Mouse (Mus musculus): ENCODE data around the gene Rab25. TPM values are rescaled to one million over a fixed set of nuclear protein-coding genes. Genes with fewer than 3 reads are reported as not detected.

The Rab25 gene
- total and polyA plus RNA-seq, 3 experiments, result 0.67 to 1.6 TPM; not detected in 1

DNA sequence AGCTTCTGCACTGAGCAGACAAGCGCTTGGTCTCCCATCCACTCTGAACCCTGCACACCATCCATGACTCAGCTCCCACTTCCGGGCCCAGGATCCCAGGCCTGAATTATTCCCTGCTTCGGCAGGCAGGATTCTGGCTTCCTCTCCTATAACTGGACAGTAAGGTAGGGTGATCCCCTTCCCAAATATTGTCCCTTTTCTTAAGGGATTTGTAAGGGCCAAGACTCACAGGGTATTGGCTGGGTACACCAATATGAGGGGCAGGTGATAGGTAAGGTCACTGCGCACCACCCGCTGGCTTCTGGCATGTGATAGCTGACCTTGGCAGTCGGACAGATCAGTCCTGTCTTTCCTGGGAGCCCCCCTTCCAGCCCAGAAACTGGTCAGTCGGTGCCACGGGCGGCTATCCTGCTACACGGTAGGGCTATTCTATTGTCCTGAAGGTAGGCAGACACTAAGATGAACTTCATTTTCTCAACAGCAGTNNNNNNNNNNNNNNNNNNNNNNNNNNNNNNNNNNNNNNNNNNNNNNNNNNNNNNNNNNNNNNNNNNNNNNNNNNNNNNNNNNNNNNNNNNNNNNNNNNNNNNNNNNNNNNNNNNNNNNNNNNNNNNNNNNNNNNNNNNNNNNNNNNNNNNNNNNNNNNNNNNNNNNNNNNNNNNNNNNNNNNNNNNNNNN is 52.2 kb downstream of the Rab25 start:
- no peak for TF ChIP-seq GATA1 (IDR thresholded peaks at IDR 0.05; ENCODE audit: borderline replicate concordance, low read length)
- no peak for TF ChIP-seq POLR2AphosphoS5 (IDR thresholded peaks at IDR 0.05; ENCODE audit: insufficient replicate concordance, low read depth, low read length)
- no peak for TF ChIP-seq GATA2 (IDR thresholded peaks at IDR 0.05; ENCODE audit: borderline replicate concordance, low read depth, low read length)
- no peak for TF ChIP-seq TAL1 (conservative IDR thresholded peaks at IDR 0.05; ENCODE audit: low read depth, low read length)
- TF ChIP-seq CTCF (IDR thresholded peaks at IDR 0.05; ENCODE audit: low read depth, low read length), result no peak
- DNase-seq (ENCODE audit: low spot score) (no peak), ATAC-seq (ENCODE audit: extremely low read depth, insufficient number of reproducible peaks, low FRiP score, poor library complexity, severe bottlenecking) (no peak)
- Histone ChIP-seq H3K27me3 (ENCODE audit: insufficient read depth, low read length) (no peaks in the 10 kb centered on the region), H3K9me3 (replicated peaks) (no peaks in the 10 kb centered on the region), H3K36me3 (replicated peaks) (peaks cover 72% of the 10 kb centered on the region), H3K4me1 (ENCODE audit: insufficient read depth, low read depth, low read length) (peaks cover 85% of the 10 kb centered on the region), H3K4me3 (ENCODE audit: low read depth, low read length) (no peak overlapping the region; the same call in 1 of the 2 replicates)

DNA sequence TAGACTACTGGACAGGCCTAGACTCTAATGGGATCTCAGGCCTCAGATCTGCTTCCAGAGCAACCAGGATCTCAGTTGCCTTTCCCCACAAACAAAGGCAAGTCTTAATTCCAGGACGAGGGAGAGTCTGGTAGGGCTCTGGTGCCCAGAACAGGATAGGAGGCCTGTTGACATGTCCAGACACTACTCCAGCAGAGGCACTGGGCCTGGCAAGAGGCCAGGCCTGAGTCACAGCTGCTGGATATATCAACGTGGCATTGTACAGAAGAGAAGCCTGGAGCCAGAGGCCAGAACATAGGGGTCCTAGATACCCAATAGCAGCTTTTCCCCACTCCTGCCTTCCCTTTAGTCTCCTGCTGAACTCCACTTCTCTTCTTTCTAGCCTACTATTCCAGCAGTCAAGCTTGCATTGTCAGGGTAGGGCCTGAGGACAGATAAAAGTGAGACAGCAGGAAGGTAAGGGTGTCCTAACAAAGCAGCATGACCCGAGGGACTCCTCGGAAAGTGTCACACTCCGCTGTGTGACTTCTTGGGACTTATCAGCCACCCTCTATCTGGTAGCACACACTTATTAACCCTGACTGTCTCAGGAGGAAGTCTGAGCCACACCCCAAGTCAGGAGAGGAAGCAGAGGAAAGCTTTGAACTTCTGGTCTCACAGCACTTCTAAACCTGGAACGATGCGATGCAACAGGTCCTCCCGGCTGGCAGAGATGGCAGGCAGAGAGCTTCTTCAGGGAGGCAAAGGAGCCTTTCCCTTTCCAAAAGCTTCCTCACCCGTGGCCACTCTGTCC is 53.1 kb downstream of the Rab25 start:
- no peak for DNase-seq (ENCODE audit: low spot score)
- H3K9me3 ChIP-seq (replicated peaks), result no peaks in the 10 kb centered on the region
- no peaks in the 10 kb centered on the region for H3K27me3 ChIP-seq (ENCODE audit: insufficient read depth, low read length)
- peaks cover 85% of the 10 kb centered on the region for H3K4me1 ChIP-seq (ENCODE audit: insufficient read depth, low read depth, low read length)
- TF ChIP-seq GATA1 (IDR thresholded peaks at IDR 0.05; ENCODE audit: borderline replicate concordance, low read length) (no peak), TAL1 (conservative IDR thresholded peaks at IDR 0.05; ENCODE audit: low read depth, low read length) (no peak), GATA2 (IDR thresholded peaks at IDR 0.05; ENCODE audit: borderline replicate concordance, low read depth, low read length) (no peak), POLR2AphosphoS5 (IDR thresholded peaks at IDR 0.05; ENCODE audit: insufficient replicate concordance, low read depth, low read length) (no peak), CTCF (IDR thresholded peaks at IDR 0.05; ENCODE audit: low read depth, low read length) (no peak)
- ATAC-seq (ENCODE audit: extremely low read depth, insufficient number of reproducible peaks, low FRiP score, poor library complexity, severe bottlenecking), result no peak
- H3K36me3 ChIP-seq (replicated peaks), result peaks cover 71% of the 10 kb centered on the region
- H3K4me3 ChIP-seq (ENCODE audit: low read depth, low read length), result peak overlapping the region; percentile 51; the same call in 1 of the 2 replicates

GRCm38 (mm10) chr3:88493706-88494582 is 54.2 kb downstream of the Rab25 start:
- Histone ChIP-seq H3K4me1 (ENCODE audit: insufficient read depth, low read depth, low read length) (peaks cover 87% of the 10 kb centered on the region), H3K36me3 (replicated peaks) (peaks cover 69% of the 10 kb centered on the region), H3K27me3 (ENCODE audit: insufficient read depth, low read length) (no peaks in the 10 kb centered on the region), H3K9me3 (replicated peaks) (no peaks in the 10 kb centered on the region), H3K4me3 (ENCODE audit: low read depth, low read length) (peak overlapping the region; percentile 30; the same call in 1 of the 2 replicates)
- TF ChIP-seq CTCF (IDR thresholded peaks at IDR 0.05; ENCODE audit: low read depth, low read length) (no peak), GATA1 (IDR thresholded peaks at IDR 0.05; ENCODE audit: borderline replicate concordance, low read length) (no peak), GATA2 (IDR thresholded peaks at IDR 0.05; ENCODE audit: borderline replicate concordance, low read depth, low read length) (no peak), POLR2AphosphoS5 (IDR thresholded peaks at IDR 0.05; ENCODE audit: insufficient replicate concordance, low read depth, low read length) (no peak), TAL1 (conservative IDR thresholded peaks at IDR 0.05; ENCODE audit: low read depth, low read length) (no peak)
- ATAC-seq (ENCODE audit: extremely low read depth, insufficient number of reproducible peaks, low FRiP score, poor library complexity, severe bottlenecking) (no peak), DNase-seq (ENCODE audit: low spot score) (no peak)

Other genes with a start within 250 kb of the Rab25 start
- 119 and 123 TPM in 2 replicates for gene Glmp, start 223.3 kb downstream of the Rab25 start, total RNA-seq (2014; fragmentation: Nextera tagmentation)
- gene Glmp, start 223.3 kb downstream of the Rab25 start, total RNA-seq (2017), result 65.7 and 89.1 TPM in 2 replicates
- 31.4 and 67.5 TPM in 2 replicates for gene Glmp, start 223.3 kb downstream of the Rab25 start, polyA plus RNA-seq (2012)
- gene Tmem79, start 212.2 kb downstream of the Rab25 start, total RNA-seq (2014; fragmentation: Nextera tagmentation), result 3.8 and 8.1 TPM in 2 replicates
- 1.1 and 1.6 TPM in 2 replicates for gene Tmem79, start 212.2 kb downstream of the Rab25 start, total RNA-seq (2017)
- 1.3 and 2.7 TPM in 2 replicates for gene Tmem79, start 212.2 kb downstream of the Rab25 start, polyA plus RNA-seq (2012)
- gene Smg5, start 212.0 kb downstream of the Rab25 start, total RNA-seq (2014; fragmentation: Nextera tagmentation), result 47.5 and 59.3 TPM in 2 replicates
- gene Smg5, start 212.0 kb downstream of the Rab25 start, total RNA-seq (2017), result 53.9 and 57.6 TPM in 2 replicates
- 56.8 and 78.5 TPM in 2 replicates for gene Smg5, start 212.0 kb downstream of the Rab25 start, polyA plus RNA-seq (2012)
- not detected in 2 replicates for gene Paqr6, start 183.7 kb downstream of the Rab25 start, total RNA-seq (2014; fragmentation: Nextera tagmentation)
- 0.12 and 0.38 TPM in 2 replicates for gene Paqr6, start 183.7 kb downstream of the Rab25 start, total RNA-seq (2017)
- gene Paqr6, start 183.7 kb downstream of the Rab25 start, polyA plus RNA-seq (2012), result not detected in 2 replicates
- gene Bglap3, start 175.6 kb downstream of the Rab25 start, total RNA-seq (2014; fragmentation: Nextera tagmentation), result not detected in 2 replicates
- gene Bglap3, start 175.6 kb downstream of the Rab25 start, total RNA-seq (2017), result 0.16 and 0.17 TPM in 2 replicates
- not detected in 2 replicates for gene Bglap3, start 175.6 kb downstream of the Rab25 start, polyA plus RNA-seq (2012)
- not detected in 2 replicates for gene Bglap2, start 169.6 kb downstream of the Rab25 start, total RNA-seq (2014; fragmentation: Nextera tagmentation)
- not detected in 2 replicates for gene Bglap2, start 169.6 kb downstream of the Rab25 start, total RNA-seq (2017)
- gene Bglap2, start 169.6 kb downstream of the Rab25 start, polyA plus RNA-seq (2012), result not detected in 2 replicates
- not detected in 2 replicates for gene Bglap, start 163.8 kb downstream of the Rab25 start, total RNA-seq (2014; fragmentation: Nextera tagmentation)
- gene Bglap, start 163.8 kb downstream of the Rab25 start, total RNA-seq (2017), result not detected in 2 replicates
- gene Bglap, start 163.8 kb downstream of the Rab25 start, polyA plus RNA-seq (2012), result not detected in 2 replicates
- gene Pmf1, start 138.0 kb downstream of the Rab25 start, total RNA-seq (2014; fragmentation: Nextera tagmentation), result 273 and 301 TPM in 2 replicates
- gene Pmf1, start 138.0 kb downstream of the Rab25 start, total RNA-seq (2017), result 110 and 117 TPM in 2 replicates
- 254 and 283 TPM in 2 replicates for gene Pmf1, start 138.0 kb downstream of the Rab25 start, polyA plus RNA-seq (2012)
- 62.0 and 62.3 TPM in 2 replicates for gene Slc25a44, start 123.2 kb downstream of the Rab25 start, total RNA-seq (2014; fragmentation: Nextera tagmentation)
- gene Slc25a44, start 123.2 kb downstream of the Rab25 start, total RNA-seq (2017), result 50.3 and 50.9 TPM in 2 replicates
- gene Slc25a44, start 123.2 kb downstream of the Rab25 start, polyA plus RNA-seq (2012), result 17.4 and 23.0 TPM in 2 replicates
- gene Sema4a, start 87.1 kb downstream of the Rab25 start, total RNA-seq (2014; fragmentation: Nextera tagmentation), result 1.1 TPM in 1 of 2 replicates, not detected in the other
- 0.23 and 0.66 TPM in 2 replicates for gene Sema4a, start 87.1 kb downstream of the Rab25 start, total RNA-seq (2017)
- 1.3 and 1.7 TPM in 2 replicates for gene Sema4a, start 87.1 kb downstream of the Rab25 start, polyA plus RNA-seq (2012)
- gene Lmna, start 38.3 kb downstream of the Rab25 start, total RNA-seq (2014; fragmentation: Nextera tagmentation), result 69.3 and 72.1 TPM in 2 replicates
- 96.4 and 98.2 TPM in 2 replicates for gene Lmna, start 38.3 kb downstream of the Rab25 start, total RNA-seq (2017)
- gene Lmna, start 38.3 kb downstream of the Rab25 start, polyA plus RNA-seq (2012), result 336 and 381 TPM in 2 replicates
- gene Mex3a, start 15.9 kb downstream of the Rab25 start, total RNA-seq (2014; fragmentation: Nextera tagmentation), result 6.2 and 8.2 TPM in 2 replicates
- 1.7 and 2.0 TPM in 2 replicates for gene Mex3a, start 15.9 kb downstream of the Rab25 start, total RNA-seq (2017)
- 9.0 and 9.6 TPM in 2 replicates for gene Mex3a, start 15.9 kb downstream of the Rab25 start, polyA plus RNA-seq (2012)
- 44.7 and 64.5 TPM in 2 replicates for gene Lamtor2, start 4.8 kb upstream of the Rab25 start, total RNA-seq (2014; fragmentation: Nextera tagmentation)
- gene Lamtor2, start 4.8 kb upstream of the Rab25 start, total RNA-seq (2017), result 97.5 and 98.0 TPM in 2 replicates
- 96.1 and 182 TPM in 2 replicates for gene Lamtor2, start 4.8 kb upstream of the Rab25 start, polyA plus RNA-seq (2012)
- gene Ubqln4, start 5.5 kb upstream of the Rab25 start, total RNA-seq (2014; fragmentation: Nextera tagmentation), result 63.4 and 67.4 TPM in 2 replicates
- gene Ubqln4, start 5.5 kb upstream of the Rab25 start, total RNA-seq (2017), result 39.6 and 40.6 TPM in 2 replicates
- gene Ubqln4, start 5.5 kb upstream of the Rab25 start, polyA plus RNA-seq (2012), result 73.7 and 81.2 TPM in 2 replicates
- gene Ssr2, start 27.6 kb upstream of the Rab25 start, total RNA-seq (2014; fragmentation: Nextera tagmentation), result 269 and 289 TPM in 2 replicates
- gene Ssr2, start 27.6 kb upstream of the Rab25 start, total RNA-seq (2017), result 132 and 134 TPM in 2 replicates
- 123 and 280 TPM in 2 replicates for gene Ssr2, start 27.6 kb upstream of the Rab25 start, polyA plus RNA-seq (2012)
- 170 and 181 TPM in 2 replicates for gene Arhgef2, start 57.7 kb upstream of the Rab25 start, total RNA-seq (2014; fragmentation: Nextera tagmentation)
- 64.2 and 66.2 TPM in 2 replicates for gene Arhgef2, start 57.7 kb upstream of the Rab25 start, total RNA-seq (2017)
- 277 and 291 TPM in 2 replicates for gene Arhgef2, start 57.7 kb upstream of the Rab25 start, polyA plus RNA-seq (2012)
- gene Rxfp4, start 104.8 kb upstream of the Rab25 start, total RNA-seq (2014; fragmentation: Nextera tagmentation), result not detected in 2 replicates
- gene Rxfp4, start 104.8 kb upstream of the Rab25 start, total RNA-seq (2017), result 0.12 TPM in 1 of 2 replicates, not detected in the other
- not detected in 2 replicates for gene Rxfp4, start 104.8 kb upstream of the Rab25 start, polyA plus RNA-seq (2012)
- gene Khdc4, start 137.5 kb upstream of the Rab25 start, total RNA-seq (2014; fragmentation: Nextera tagmentation), result 98.1 and 102 TPM in 2 replicates
- 83.9 and 88.8 TPM in 2 replicates for gene Khdc4, start 137.5 kb upstream of the Rab25 start, total RNA-seq (2017)
- gene Khdc4, start 137.5 kb upstream of the Rab25 start, polyA plus RNA-seq (2012), result 16.7 and 18.5 TPM in 2 replicates
- 29.7 and 30.8 TPM in 2 replicates for gene Rit1, start 168.5 kb upstream of the Rab25 start, total RNA-seq (2014; fragmentation: Nextera tagmentation)
- gene Rit1, start 168.5 kb upstream of the Rab25 start, total RNA-seq (2017), result 30.2 and 35.8 TPM in 2 replicates
- gene Rit1, start 168.5 kb upstream of the Rab25 start, polyA plus RNA-seq (2012), result 18.2 and 18.3 TPM in 2 replicates
- 3.1 and 4.4 TPM in 2 replicates for gene Syt11, start 226.9 kb upstream of the Rab25 start, total RNA-seq (2014; fragmentation: Nextera tagmentation)
- gene Syt11, start 226.9 kb upstream of the Rab25 start, total RNA-seq (2017), result 0.52 and 0.82 TPM in 2 replicates
- 0.11 and 0.14 TPM in 2 replicates for gene Syt11, start 226.9 kb upstream of the Rab25 start, polyA plus RNA-seq (2012)